Mouse (Mus musculus): ENCODE results near the gene Arhgap9.
A peak's percentile ranks its signal among the peaks of the same experiment; 100 is the strongest.

Gene Arhgap9

GRCm38 (mm10) chr10:127322669-127323068, 905 bp downstream of the Arhgap9 start:
- no peak for DNase-seq (ENCODE audit: low read depth, low spot score)

- DNase-seq (ENCODE audit: low read depth, low spot score), result no peak
Measured at GRCm38 (mm10) chr10:127323131-127323855, 1.5 kb downstream of the Arhgap9 start.

- DNase-seq (ENCODE audit: low read depth, low spot score), result no peak
Measured at GRCm38 (mm10) chr10:127324495-127324894, 2.7 kb downstream of the Arhgap9 start.

GRCm38 (mm10) chr10:127325454-127326016, 3.8 kb downstream of the Arhgap9 start:
- no peak for DNase-seq (ENCODE audit: low read depth, low spot score)

- DNase-seq (ENCODE audit: low read depth, low spot score), result no peak
Measured at GRCm38 (mm10) chr10:127326017-127326801, 4.4 kb downstream of the Arhgap9 start.

- DNase-seq (ENCODE audit: low read depth, low spot score), result no peak
Measured at GRCm38 (mm10) chr10:127326828-127327227, 5.1 kb downstream of the Arhgap9 start.

GRCm38 (mm10) chr10:127327461-127328145, 5.8 kb downstream of the Arhgap9 start:
- DNase-seq (ENCODE audit: low read depth, low spot score), result no peak

GRCm38 (mm10) chr10:127330212-127330611, 8.4 kb downstream of the Arhgap9 start:
- DNase-seq (ENCODE audit: low read depth, low spot score), result no peak

- no peak for DNase-seq (ENCODE audit: low read depth, low spot score)
Measured at GRCm38 (mm10) chr10:127332211-127332874, 10.6 kb downstream of the Arhgap9 start.

GRCm38 (mm10) chr10:127333152-127333551, 11.4 kb downstream of the Arhgap9 start:
- DNase-seq (ENCODE audit: low read depth, low spot score), result no peak

- DNase-seq (ENCODE audit: low read depth, low spot score), result no peak
Measured at GRCm38 (mm10) chr10:127335271-127335670, 13.5 kb downstream of the Arhgap9 start.

- no peak for DNase-seq (ENCODE audit: low read depth, low spot score)
Measured at GRCm38 (mm10) chr10:127336952-127337351, 15.2 kb downstream of the Arhgap9 start.

- DNase-seq (ENCODE audit: low read depth, low spot score), result no peak
Measured at GRCm38 (mm10) chr10:127337536-127338099, 15.9 kb downstream of the Arhgap9 start.

GRCm38 (mm10) chr10:127338930-127339682, 17.3 kb downstream of the Arhgap9 start:
- peak; percentile 73 for DNase-seq (ENCODE audit: low read depth, low spot score)

GRCm38 (mm10) chr10:127339683-127340576, 18.2 kb downstream of the Arhgap9 start:
- no peak for DNase-seq (ENCODE audit: low read depth, low spot score)

- DNase-seq (ENCODE audit: low read depth, low spot score), result no peak
Measured at GRCm38 (mm10) chr10:127340577-127341359, 19.0 kb downstream of the Arhgap9 start.

- DNase-seq (ENCODE audit: low read depth, low spot score), result no peak
Measured at GRCm38 (mm10) chr10:127341360-127341690, 19.6 kb downstream of the Arhgap9 start.

- peak; percentile 61 for DNase-seq (ENCODE audit: low read depth, low spot score)
Measured at GRCm38 (mm10) chr10:127341891-127342639, 20.3 kb downstream of the Arhgap9 start, which contains the start of gene Gli1. Gene Gli1, minus strand, starts transcription at chr10:127341974.
